Mouse (Mus musculus) embryo, embryonic 10 days (tissue): ENCODE measurements around the gene Necap2.

Experiments used
- DNase-seq: peaks from one replicate; pipeline ENCODE4 v3.0.0-alpha.2; 2015; ENCODE audit warnings: low spot score

The Necap2 gene

DNA sequence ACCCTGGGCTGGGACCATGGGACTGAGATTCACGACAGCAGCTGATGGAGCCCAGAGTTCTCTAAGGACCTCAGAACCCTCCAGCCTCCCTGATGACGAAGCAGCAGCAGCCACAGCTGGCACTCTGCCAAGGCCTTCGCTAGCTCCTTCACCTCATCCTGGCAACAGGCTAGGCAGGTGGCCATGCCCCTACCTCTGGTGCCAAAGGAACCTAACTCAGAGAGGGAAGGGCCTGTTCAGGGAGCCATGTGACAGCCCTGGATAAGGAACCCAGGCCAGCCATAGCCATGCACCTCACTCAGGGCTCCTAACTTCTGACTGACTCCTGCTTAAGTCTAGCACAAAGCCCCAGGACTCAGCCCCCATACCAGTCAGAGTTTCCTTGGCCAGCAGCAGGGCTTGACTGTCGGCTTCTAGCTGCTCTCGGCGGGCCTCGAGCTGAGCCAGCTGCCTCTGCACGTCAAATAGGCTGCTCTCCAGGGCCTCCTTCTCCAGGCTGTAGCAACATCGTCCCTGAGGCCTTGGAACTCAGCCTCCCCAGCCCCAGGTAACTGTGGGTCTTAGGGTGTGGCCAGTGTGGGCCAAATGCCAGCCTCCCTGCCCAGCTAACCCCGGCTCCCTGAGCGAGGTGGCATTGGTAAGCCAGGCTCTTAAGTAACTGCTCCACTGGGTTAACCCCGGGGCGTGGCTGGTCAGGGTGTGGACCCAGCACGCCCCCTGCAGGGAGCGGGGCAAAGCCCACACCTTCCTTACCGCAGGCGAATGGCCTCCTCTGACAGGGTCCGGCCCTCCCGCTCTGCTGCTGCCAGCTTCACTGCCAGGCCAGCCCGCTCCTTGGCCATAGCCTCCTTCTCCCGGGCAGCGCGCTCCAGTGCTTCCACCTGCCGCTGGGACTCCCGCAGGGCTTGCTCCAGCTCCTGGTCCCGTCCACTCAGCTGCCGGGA lies 44.3 kb downstream of the Necap2 start:
- DNase-seq = no peak

DNA sequence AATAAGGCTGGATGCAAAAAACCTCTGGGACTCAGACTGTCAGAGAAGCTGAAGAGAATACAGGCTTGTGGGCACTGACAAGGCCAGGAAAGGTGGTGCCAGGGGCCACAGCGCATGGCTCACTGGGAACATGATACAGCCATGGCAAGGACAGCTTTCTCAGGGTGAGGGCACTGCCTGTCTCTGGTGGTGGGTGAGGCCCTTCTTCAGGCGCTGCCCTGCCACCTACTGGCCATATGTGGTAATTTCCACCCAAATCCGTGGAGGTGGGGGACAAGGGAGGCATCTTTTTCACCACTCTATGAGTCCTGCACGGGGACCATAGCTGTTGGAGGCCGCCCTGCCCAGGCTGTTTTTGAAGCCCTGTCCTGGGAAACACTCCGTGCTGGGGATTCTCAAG lies 46.4 kb downstream of the Necap2 start:
- DNase-seq = peak; percentile 83

DNA sequence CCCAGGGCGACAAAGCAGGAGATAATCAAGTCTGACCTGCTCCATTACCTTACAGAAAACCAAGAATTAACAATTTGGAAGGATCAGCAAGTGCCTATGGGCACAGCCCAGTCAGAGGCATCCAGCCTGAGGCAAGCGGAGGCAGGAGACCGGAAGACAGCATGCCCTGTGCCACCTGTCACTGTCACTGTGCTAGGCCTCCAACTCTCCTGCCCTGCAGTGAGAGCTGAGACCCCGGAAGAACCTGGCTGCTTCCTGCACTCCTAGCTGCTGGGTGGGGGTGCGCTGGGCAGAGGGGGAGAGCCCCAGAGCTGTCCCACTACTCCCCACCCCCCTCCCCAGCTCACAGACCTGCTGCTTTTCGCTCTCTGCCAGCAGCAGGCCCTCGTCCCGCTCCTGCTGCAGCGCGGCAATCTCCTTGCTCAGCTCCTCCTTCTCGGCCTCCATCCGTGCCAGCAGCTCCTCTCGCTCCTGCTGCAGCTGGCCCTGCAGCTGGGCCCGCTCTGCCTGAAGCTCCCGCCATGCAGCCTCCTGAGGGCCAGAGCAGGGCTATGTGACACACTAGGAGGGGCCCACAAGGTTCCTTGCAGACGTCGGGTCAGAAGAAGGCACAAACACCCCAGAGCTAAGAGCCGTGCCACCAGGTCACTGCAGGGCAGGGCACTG lies 47.5 kb downstream of the Necap2 start:
- no peak for DNase-seq

DNA sequence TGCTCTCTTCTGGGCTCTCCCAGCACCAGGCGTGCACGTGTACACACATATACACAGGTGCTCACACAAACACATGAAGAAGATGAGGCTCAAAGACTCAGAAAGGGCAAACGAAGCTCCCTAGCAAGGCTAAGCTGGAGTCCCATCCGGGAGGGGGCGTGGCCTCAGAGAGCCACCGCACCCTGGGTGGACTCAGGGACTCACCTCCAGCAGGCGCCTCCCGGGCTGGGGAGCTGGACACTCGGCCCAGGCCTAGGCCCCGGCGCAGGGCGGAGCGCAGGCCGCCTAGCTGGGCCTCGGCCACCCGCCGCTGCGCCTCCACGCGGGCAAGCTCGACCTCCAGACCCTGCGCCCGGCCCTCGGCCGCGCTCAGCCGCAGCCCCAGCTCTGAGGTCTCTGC lies 53.2 kb downstream of the Necap2 start:
- DNase-seq = no peak

DNA sequence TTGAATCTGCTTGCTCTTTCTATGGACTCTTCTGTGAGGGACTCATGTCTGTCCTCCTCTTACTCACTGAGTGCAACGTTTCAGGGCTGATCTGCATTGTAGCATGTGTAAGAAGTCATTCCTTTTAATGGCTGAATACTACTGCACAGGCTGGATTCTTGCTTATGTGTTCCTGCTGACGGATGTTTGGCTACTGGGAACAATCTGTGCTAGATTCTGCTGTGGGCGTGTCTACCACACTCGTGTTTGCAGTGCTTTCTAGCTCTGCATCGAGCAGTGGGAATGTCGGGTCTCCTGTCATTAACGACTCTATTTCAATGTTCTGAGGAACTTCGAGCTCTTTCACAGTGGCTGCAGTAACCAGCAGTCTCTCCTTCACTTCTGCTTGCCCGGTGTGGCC lies 54.1 kb downstream of the Necap2 start:
- DNase-seq = no peak

DNA sequence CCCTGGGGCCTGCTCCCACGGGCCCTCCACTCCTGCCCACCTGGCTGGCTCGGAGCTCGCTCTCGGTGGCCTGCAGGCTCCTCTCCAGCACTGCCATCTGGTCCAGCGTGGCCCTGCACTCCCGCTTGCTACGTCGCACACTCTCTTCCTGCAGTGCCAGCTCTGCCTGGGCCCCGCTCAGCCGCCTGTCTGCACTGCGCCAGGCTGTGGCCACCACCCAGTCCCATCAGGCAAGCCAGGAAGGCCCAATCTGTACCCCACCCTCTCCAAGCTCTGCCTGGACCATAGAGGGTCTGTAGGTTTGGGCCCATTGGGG lies 56.6 kb downstream of the Necap2 start:
- DNase-seq = no peak

DNA sequence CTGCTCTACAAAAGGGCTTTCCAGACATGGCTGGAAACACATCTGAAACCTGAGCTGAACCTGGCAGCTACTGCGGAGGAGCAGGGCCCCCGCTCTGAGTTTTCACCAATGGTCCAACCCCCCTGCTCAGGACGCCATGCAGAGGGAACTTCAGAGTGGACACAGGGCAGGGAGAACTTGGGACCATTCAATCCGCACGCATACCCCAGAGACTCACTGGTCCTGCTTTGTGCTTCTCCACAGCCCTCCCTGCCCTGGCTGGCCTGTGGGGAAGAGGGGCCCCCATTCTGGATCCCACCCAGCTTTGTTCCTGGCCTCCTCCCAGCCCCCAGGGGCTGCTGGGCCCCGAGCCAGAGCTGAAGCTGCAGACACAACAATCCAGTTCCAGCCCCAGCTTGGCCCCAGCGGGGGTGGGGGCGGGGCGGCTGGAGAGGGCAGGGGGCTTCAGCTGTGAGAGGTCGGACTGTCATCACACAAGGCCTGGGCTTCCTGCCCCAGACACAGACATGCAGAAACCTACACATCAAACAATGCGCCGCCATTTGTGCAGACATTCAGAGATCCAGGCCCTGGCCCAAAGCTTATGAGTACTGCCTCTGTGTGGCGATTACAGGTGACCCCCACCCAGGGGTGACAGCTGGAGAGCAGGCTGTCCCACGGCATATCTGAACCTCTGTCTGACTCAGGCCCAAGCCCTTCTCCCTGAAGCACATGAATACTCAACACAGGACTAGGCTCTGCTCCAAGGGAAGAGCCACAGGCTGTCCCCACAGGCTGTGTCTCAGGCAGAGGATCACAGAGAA lies 57.1 kb downstream of the Necap2 start:
- DNase-seq = peak; percentile 47

DNA sequence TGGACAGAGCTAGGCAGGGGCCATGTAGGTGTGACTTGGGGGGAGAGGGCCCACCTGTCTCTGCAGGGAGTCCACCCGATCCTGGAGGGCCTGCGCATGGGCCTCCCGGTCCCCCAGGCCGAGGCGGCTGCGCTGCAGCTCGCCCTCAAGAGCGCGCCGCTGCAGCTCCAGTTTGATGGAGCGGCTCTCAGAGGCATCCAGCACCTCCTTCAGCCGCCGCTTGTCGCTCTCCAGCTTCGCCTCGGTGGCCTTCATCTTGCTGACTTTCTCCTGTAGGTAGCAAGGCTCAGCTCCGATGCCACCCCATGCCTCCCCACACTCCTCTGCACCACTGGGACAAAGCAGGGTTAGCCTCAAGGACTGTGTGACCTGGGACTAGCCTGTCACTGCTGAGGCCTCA lies 57.9 kb downstream of the Necap2 start:
- no peak for DNase-seq

DNA sequence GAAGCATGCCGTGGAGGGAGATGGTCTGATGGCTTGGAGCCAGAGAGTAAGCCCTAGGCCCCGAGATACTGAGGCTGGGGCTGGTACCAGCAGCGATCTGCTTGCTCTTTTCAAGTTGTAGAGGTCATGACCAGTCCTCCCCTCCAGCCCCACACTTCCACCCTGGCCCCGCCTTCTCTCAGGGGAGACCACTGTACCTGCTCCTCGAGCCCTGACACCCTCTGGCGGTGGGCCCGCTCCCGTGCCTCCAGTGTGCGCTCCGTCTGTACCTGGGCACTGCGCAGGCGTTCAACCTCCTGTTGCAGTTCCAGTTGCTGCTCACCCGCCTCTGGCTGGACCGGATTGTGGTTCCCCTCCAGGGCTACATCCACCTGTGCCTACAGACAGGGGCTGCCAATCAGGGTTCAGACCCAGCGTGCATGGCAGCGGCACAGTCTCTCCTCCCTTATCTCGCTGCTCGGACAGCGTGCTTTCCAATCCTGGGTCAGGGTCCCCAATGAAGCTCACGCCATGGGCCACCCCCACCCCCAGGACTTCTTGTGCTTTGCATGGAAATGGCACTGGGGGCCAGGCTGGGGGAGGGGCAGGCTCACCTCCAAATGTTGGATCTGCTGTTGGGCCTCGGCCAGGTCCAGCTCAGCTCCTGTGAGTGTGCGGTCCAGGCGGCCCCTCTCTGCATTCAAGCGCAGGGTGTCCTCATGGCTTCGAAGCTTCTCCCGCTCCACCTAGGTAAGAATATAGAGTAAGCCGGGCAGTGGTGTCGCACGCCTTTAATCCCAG lies 60.3 kb downstream of the Necap2 start:
- DNase-seq = peak; percentile 27
